Mouse (Mus musculus) lung, embryonic 15.5 days (tissue): ENCODE measurements at regions not wholly inside any gene's neighbourhood (a gene's known extent, or its start where the extent isn't known, plus 50 kb on each side); places are given as distances from the start of the nearest gene placed in this dataset.

Experiments
- ATAC-seq: fragments of 200-750 bp; cut with Nextera tagmentation; 2 replicates; pipeline ENCODE4 v1.8.0; 2017; ENCODE audit warnings: moderate number of reproducible peaks, borderline replicate concordance; ENCODE audit not compliant: low FRiP score, low TSS enrichment; ENCODE audit errors: extremely low read depth
- H3K27ac ChIP-seq: fragments of 300-500 bp; sonication (generic); 2 replicates; pipeline ENCODE4 v1.5.1; 2015; ENCODE audit warnings: moderate library complexity, mild to moderate bottlenecking, inconsistent platforms
- H3K27me3 ChIP-seq: fragments of 300-500 bp; sonication (generic); 2 replicates; pipeline ENCODE4 v1.6.1; 2015; ENCODE audit warnings: inconsistent platforms
- H3K36me3 ChIP-seq: fragments of 300-500 bp; sonication (generic); 2 replicates; pipeline ENCODE4 v1.6.1; 2015; ENCODE audit warnings: inconsistent platforms
- H3K4me1 ChIP-seq: fragments of 300-500 bp; sonication (generic); 2 replicates; pipeline ENCODE4 v1.6.1; 2015; ENCODE audit warnings: inconsistent platforms
- H3K4me2 ChIP-seq: fragments of 300-500 bp; sonication (generic); 2 replicates; pipeline ENCODE4 v1.6.1; 2015; ENCODE audit warnings: inconsistent platforms, mild to moderate bottlenecking, moderate library complexity
- H3K4me3 ChIP-seq: fragments of 300-500 bp; sonication (generic); 2 replicates; pipeline ENCODE4 v1.5.1; 2015; ENCODE audit warnings: mild to moderate bottlenecking, inconsistent platforms
- H3K9ac ChIP-seq: fragments of 300-500 bp; sonication (generic); 2 replicates; pipeline ENCODE4 v1.6.1; 2015; ENCODE audit warnings: inconsistent platforms
- H3K9me3 ChIP-seq: fragments of 300-500 bp; sonication (generic); 2 replicates; pipeline ENCODE4 v1.6.1; 2016; ENCODE audit warnings: inconsistent platforms
- WGBS: fragments of 180-500 bp; shearing (Covaris S2); methylation state at CpG from one replicate; pipeline ENCODE4 v1.1.7; 2015; 5-methylcytosine and 5-hydroxymethylcytosine counted together

GRCm38 (mm10) chr5:39824680-39825079 lies 69.4 kb upstream of the Hs3st1 start:
- ATAC-seq: no peak

GRCm38 (mm10) chr5:39806643-39807042 lies 51.4 kb upstream of the Hs3st1 start:
- no peak overlapping the region for H3K4me3 ChIP-seq
- 68% methylated on average over 4 of the region's 4 CpGs for WGBS
- H3K27me3 ChIP-seq: no peaks in the 10 kb centered on the region
- H3K4me2 ChIP-seq: no peak overlapping the region
- H3K9me3 ChIP-seq: no peaks in the 10 kb centered on the region
- no peaks in the 10 kb centered on the region for H3K36me3 ChIP-seq
- H3K4me1 ChIP-seq: no peaks in the 10 kb centered on the region
- ATAC-seq: no peak
- no peak overlapping the region for H3K9ac ChIP-seq
- H3K27ac ChIP-seq: no peak overlapping the region

More at GRCm38 (mm10) chr5:39824680-39825079, 69.4 kb upstream of the Hs3st1 start:
- Histone ChIP-seq H3K27me3 (no peaks in the 10 kb centered on the region), H3K4me2 (no peak overlapping the region), H3K27ac (no peak overlapping the region), H3K4me1 (no peaks in the 10 kb centered on the region), H3K4me3 (no peak overlapping the region), H3K9me3 (no peaks in the 10 kb centered on the region), H3K9ac (no peak overlapping the region), H3K36me3 (no peaks in the 10 kb centered on the region)
- 58% methylated on average over 2 of the region's 2 CpGs for WGBS
